Mouse (Mus musculus) embryonic fibroblast, embryonic 13.5 days (primary cell): ENCODE measurements around the gene Kif15.

Source experiments
- CTCF ChIP-seq: IDR thresholded peaks from 2 replicates; pipeline ENCODE4 v1.5.1; 2011; ENCODE audit warnings: mild to moderate bottlenecking, control low read depth, low read length, moderate library complexity, borderline replicate concordance; ENCODE audit not compliant: insufficient read depth
- POLR2A ChIP-seq: IDR thresholded peaks from 2 replicates; pipeline ENCODE4 v1.6.1; 2011; ENCODE audit warnings: low read depth, mild to moderate bottlenecking, control low read depth, low read length, moderate library complexity

- TF ChIP-seq POLR2A (no peak), CTCF (no peak)
Measured at GRCm38 (mm10) chr9:123031496-123032246, 80.8 kb downstream of the Kif15 start.
